Mouse (Mus musculus) testis, postnatal 10 days (tissue): ENCODE data around the gene Dennd6b.

Source experiments
- DNase-seq: peaks from one replicate; pipeline ENCODE4 v3.0.0; 2021; ENCODE audit warnings: low spot score

The Dennd6b gene

DNA sequence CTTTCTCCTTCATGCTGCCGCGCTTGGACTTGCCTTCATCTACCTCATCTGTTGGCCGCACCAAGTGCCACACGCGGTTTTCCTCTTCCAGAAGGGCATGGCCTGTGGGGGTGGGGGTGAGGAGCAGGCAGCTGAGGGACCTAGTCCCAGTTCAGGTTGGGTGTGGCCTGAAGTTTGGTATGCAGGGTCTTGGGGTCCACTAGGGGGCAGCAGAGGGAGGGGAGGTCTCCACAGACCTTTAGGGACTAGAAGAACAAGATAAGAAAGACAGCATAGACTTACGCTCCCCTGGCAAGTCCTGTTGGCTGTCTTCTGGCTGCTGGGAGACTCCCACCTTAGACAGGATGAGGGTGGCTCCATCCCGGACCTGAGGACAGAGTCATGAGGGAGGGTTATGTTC is 38.3 kb downstream of the Dennd6b start:
- peak; percentile 84 for DNase-seq

DNA sequence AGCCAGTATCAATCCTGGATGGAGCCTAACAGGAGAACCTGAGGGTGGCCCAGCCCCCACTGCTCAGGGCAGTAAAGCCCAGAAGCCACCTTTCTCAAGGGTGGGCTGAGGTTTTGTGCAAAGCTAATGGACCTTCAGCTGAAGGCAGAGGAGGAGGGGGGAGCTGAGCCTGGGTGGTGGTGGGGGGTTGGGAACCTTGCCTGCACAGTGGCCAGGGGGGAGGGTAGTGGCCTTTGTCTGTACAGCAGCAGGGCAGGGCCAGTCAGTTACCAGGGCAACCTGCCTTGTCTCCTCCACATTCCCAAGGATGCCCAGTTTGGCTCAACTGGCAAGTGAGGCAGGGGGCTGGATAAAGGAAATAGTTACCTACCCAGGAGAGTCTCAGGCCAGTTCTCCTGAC is 44.0 kb downstream of the Dennd6b start:
- DNase-seq: no peak

DNA sequence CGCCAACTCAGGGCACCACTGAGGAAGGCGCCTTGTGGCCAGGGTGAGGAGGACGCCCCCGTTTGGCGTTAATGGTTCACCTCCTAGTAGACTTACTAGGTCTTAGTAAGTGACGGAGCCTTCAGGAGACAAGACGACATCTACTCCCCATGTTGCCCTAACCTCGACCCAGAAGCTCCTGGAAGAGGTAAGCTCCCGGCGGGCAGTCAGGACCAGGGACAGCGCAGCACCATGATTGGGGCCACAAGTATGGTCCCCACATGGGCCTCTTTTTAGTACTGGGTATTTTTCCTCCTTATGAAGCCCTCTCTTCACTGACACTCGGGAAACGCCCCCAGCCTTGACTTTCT is 46.3 kb downstream of the Dennd6b start:
- DNase-seq: peak; percentile 67

DNA sequence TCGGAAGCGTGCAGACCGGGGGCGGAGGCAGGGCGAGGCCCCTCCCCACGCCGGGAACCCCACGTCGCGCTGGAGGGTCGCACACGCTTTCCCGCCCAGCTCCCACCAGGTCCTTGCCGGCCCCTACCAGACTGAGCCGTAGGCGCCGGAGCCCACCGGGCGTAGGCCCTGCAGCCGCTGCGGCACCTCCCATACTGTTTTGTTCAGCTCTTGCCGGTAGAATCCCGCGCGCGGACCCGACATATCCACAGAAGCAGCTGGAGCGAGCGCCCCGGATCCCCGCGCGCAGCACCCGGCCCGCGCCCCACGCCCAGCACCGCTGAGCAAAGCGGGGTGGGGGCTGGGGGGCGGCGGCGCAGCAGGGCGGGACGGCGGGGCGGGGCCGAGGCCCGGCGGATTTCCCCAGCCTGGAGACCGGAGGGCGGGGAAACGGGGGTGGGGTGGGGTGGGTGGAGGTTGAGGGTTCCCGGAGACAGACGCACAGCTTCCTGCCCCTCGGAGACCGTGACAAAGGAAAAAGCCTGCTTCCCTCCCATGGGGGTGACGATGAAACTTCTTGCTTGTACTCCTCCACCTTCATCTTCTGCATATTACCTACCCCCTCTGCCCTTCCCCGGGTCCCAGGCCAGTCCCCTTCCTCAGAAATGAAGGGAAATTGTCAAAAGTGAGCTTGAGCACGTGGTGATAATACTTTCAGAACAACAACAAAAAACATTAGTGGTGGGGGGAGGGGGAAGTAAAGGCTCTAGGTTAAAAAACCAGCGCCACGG is 46.8 kb downstream of the Dennd6b start, which contains the start of gene Mapk11:
TSS of gene Mapk11 (minus strand) at position 358 of the 770 bp plus-strand sequence.
- DNase-seq: peak; percentile 53

DNA sequence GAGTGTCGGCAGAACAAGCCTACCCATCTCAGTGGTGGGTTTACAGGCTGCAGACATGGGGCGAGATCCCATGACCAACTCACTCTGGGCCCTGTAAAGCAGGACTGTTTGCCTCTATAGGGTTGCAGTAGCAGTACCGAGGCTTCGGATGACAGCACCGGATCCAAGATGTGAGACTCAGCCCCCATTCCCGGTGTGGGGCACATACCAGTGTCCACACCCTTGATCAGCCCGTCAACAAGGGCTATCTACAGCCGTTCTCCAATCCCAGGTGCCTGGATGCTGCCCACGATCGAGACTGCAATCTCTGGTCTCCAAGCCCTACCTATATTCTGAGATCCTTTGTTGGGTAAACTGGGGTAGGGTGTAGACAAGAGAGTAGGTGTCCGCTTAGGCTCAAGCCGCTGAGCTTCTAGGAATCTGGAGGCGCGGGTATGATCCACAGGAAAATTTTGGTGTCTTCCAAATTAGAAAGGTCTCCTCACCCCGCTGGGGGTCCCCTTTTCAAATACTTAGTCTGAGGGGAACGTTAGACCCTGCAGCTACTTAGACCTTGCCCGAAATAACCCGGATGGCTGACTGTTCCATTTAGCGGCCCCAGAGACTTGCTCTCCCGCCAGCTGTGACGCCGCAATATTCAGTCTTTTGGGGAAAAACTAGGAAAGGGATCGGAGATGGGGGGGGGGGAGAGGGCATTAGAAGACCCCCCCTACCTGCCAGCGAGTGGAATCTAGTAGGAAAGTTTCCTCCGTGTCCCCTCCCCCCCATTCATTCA is 47.6 kb downstream of the Dennd6b start:
- DNase-seq: no peak

DNA sequence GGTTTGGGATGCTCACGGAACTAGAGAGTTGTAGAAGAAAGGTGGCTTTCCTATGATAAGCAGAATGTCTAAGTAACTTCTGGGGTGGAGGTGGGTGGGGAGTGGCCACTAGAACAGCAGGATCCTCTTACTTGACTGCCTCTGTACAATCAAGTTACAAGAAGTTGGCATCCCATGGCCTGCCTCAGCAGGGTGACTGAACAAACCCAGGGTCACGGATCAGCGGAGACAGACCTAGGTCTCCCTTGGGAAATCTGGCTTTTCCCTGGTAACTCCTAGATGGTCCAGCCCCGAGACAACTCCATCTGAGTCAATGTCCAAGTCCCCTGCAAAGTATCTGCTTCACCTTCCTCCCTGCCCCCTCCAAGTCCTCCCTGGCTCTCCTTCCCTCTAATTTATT is 48.4 kb downstream of the Dennd6b start:
- no peak for DNase-seq

DNA sequence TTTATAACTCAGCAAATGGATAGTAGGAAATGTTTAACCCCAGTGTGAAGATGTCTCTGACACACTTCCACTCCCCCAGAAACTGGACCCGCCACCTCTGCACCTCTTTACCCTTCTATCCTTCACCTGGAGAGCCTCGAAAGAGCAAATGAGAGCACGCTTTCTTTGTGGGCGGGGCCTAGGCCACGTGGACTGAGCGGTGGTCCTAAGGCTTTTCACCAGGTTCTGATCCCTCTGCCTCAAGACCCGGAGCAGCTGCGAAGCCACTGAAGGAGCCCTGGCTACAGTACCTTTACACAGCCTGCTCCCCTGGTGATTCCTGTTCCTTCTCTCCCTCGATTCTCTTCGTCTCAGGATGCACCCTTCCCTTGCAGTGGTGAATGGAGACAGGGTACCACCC is 48.8 kb downstream of the Dennd6b start:
- no peak for DNase-seq

DNA sequence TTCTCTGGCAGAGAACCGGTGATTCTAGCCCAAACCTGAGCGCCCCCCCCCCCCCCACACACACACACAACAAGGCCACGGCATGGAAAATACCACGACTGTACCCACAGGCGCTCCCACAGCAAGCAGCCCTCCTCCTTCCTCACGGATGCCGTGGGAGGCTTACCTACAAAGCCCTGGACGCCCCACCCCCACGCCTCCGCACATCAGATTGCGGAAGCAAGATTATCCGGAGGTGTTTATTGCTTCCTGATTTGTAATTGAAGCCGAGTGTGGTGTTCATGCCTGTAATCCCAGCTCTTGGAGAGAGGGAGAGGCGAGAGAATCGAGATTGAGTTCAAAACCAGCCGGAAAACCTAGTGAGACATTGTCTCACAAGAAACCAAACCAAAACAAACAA is 49.3 kb downstream of the Dennd6b start:
- DNase-seq: no peak

DNA sequence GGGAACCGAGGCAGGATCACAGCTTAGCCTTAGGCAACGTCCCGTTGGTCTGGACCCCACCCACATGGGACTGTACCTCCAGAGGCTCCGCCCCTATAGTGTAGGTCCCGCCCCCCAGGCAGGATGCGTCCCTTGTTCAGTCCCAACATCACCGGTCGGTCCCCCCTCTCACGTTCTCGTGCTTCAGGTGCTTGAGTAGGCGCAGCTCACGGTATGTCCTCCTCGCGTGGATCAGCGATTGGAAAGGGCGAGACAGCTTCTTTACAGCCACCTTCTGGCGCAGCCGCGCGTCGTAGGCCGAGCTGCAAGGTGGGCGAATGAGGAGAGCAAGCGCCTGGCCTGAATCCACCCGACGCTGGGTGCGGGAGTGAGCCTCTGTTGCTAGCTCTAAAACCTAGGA is 49.8 kb downstream of the Dennd6b start:
- peak; percentile 73 for DNase-seq

DNA sequence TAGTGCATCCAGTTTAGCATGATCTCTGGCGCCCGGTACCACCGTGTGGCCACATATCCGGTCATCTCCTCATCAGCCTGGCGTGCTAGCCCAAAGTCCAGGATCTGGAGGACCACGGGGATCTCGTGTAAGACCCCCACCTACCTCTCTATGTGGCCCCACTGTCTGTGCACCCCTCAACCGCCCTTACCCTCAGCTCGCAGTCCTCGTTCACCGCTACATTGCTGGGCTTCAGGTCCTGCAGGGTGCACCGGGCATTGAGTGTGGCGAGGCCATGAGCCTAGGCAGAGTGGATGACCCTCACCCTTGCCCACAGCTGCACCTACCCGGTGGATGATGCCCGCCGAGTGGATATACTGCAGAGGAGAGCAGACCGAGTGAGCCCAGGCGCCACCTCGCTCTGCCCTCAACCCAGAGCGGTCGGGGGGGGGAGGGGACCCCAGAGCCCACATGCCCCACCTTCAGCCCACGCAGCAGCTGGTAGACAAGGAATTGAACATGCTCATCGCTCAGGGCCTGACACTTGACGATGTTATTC is 50.4 kb downstream of the Dennd6b start:
- DNase-seq: no peak

DNA sequence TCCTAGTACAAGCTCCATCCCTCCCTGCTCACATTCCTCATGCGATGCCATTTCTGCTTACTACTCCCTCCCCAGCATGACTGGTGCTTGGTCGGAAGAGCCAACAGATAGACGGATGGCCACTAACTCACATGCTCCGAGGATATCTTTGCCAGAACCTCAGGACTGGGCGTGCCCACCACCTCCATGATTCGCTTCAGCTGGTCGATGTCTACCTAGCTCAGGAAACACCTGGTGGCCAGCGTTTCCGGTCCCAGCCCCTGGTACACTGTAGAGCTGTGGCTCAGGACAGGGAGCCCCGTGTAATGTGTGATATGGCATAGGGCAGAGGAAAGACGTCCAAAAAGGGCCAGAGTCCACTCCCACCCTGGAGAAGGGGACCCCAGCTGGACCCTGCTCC is 51.3 kb downstream of the Dennd6b start:
- no peak for DNase-seq

DNA sequence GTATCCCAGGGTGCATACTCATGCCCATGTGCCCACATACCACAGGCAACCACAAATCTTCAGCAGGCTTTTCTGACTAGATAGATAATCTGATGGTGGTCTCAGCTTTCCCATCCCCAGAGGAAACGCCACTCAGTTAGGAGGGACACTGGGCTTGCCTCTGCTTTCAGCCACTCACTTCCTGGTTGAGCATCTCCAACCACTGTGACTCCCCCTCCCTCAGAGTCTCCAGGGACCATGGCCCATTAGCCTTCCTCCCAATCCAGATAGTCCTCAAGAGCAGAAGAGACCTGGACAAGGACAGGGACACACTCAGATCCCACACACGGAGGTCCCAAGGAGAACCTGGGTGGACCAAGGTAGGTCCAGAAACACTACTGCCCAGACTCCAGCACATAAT is 53.2 kb downstream of the Dennd6b start:
- DNase-seq: no peak

DNA sequence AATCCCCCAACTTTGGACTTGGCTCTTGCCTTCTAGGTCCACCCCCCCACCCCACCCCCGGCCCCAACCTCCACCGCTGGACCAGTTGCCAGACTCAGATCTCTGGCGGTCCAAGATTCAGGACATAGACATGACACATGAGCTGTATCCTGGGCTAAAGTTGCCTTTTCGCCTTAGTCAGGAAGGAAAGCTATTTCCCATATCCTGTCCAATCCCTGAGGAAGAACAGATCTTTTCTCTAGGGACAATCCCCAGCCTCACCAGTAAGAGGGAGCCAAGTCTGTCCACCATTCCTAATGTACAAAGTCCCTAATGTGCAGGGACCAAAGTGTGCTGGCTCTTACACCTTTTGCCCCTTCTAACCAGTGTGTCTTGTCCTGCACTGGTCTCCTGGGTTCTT is 54.4 kb downstream of the Dennd6b start:
- DNase-seq: no peak

DNA sequence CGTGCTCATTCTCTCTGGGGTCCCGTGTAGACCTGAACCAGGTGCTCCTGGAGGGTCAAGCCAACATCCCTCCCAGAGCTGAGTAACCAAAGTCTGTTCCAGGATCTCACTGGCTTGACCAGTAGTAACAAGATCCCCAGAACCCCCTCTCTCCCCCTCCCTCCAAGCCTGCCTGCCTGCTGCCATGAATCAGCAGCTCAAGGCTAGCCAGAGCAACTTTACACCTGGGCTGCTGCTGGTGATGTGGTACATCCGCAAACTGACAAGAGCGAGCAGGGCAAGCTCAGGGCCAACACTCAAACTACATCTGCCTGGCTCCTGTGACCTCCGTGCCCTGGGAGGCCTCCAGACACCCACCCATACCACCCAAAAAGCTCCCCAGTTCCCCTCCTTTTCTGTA is 54.9 kb downstream of the Dennd6b start:
- DNase-seq: no peak

DNA sequence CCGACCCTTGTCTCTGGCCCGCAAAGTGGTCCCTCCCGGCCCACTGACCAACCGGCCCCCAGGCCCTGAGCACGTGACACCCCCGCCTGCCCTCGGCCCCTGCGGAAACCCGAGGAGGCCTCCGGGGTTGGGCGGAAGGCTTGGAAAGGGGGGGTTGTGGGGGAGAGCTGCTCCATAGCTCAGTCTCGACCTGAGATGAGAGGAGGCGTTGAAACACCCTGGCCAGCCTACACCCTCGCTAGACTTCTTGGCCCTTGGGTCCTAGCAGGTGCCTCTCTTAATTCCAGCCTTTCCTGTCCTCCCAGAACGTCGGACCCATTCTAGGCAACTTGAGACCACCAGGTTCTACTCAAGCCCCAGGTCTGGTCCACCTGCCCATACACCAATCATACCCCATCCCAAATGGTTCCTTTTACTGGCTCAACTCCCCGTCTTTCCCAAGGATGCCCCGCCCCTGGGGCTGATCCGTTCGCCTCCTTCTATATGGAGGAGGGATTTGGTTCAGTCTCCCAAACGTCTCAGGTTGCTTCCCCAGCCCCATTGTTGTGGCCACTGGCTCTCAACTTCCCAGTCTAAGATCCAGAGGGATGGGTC is 55.5 kb downstream of the Dennd6b start, which contains the start of gene Mapk12:
TSS of gene Mapk12 (minus strand) at position 45 of the 594 bp plus-strand sequence.
- DNase-seq: no peak

DNA sequence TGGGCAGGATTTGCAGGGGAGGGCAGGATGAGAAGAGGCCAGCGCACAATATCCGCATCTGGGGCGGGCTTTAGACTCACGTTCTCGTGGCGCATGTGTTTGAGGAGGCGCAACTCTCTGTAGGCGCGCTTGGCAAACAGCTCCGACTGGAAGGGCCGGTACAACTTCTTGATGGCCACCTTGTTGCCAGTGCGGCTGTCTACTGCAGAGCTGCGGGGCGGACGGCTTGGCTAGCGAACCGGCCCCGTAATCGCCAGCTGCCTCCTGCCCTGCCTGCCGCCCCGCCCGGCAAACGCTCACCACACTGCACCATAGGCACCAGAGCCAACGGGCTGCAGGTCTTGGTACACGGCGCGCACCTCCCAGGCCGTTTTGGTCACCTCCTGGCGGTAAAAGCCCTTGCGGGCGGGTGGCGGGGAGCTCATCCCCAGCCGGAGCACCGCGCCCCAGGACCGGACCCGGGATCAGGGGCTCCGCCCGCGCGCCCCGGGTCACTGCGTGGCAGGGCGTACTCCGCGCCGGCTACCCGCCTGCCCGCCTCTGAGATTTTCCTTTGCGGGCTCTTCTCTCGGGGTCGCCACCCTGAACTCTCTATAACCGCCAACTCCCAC is 56.1 kb downstream of the Dennd6b start:
- DNase-seq: no peak

DNA sequence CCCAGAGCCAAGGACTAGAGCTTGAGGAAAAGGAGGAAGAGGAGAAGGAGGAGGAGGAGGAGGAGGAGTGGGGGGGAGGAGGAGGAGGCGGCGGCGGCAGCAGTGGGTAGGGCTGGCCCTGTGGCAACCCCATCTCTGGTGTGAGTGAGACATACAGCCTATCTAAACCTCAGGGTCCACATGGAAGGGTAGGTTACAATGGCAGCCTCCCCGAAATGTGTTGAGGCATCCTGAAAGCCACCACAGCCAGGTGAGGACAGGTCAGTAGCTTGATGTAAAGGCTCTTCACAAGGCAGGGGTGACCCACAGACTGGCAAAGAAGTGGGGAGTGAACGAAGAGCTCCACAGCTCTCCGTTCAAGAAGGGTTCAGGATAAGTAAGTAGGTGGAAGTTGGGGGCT is 57.8 kb downstream of the Dennd6b start:
- no peak for DNase-seq

DNA sequence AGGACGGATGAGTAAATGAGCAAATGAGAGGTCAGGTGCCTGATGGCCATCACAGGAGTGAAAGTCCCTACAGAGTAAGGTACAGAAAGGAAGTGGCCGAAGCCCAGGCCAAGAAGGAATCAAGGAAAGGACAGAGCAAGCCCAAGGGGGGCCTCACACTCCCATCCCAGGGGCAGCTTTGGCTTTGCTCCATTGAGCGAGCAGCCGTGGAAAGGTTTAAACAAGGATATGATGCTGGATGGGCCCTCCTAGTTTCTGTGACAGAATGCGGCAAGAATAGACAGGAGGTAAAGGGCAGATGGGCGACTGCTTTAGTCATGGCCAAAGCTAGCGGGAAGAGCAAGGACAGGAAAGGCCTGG is 58.3 kb downstream of the Dennd6b start:
- DNase-seq: no peak

DNA sequence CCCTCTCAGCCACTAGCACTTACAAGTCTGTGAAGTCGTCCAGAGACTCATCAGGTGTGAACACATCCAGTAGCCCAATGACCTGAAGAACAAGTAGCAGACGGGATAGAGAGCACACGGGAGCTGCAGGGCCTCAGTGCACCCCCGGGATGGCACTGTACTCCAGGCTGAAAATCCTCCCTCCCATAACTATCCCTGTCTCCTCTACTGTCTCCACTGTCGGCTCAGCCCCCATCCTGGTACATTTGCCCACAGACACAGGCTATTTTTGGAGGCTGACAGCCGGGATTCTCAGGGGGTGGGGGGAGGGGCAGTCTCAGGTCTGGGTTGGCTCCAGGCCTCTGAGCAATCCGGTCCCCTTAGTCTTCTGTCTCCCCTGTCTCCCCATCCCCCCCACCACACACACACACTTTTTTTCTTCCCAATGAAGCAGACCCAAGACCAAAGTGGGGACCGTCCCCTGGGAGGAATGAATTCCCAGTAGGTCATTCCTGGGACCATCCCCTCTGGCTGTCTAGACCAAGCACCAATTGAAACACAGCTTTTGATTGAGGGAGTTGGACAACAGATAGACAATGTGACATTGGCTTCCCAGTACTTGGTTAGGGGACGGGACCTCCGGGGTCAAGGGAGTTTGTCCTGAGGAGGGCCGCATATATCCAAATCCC is 58.8 kb downstream of the Dennd6b start:
- no peak for DNase-seq

DNA sequence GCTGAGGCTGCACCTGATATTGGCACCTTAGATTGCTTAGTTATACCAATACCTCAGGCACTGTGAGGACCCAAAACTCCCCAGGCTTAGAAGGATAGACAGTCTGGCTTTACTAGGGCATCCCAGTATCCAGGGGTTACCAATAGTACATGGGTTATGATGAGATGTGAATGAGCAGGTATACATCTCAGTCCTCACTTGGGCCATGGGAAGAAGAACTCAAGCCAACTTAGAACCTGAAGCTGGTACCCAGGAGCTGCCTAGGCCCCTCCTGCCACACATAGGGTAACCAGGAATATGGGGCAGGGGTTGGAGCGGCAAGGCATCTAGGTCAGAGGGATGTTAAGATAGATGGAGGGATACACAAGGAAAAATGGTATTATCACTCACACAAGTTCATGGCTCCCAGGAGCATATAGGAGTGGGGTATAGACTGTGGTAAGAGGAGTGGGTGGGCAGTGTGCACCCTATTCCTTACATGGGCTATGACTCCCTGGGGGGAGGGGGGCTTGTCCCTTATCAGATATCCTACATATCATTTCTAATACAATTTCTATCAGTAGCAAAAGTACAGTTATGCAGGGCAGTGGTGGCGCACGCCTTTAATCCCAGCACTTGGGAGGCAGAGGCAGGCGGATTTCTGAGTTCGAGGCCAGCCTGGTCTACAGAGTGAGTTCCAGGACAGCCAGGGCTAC is 59.7 kb downstream of the Dennd6b start:
- DNase-seq: no peak
